Comparison of ENCODE assay signal across 35 mouse cellular contexts in the genomic region with DNA sequence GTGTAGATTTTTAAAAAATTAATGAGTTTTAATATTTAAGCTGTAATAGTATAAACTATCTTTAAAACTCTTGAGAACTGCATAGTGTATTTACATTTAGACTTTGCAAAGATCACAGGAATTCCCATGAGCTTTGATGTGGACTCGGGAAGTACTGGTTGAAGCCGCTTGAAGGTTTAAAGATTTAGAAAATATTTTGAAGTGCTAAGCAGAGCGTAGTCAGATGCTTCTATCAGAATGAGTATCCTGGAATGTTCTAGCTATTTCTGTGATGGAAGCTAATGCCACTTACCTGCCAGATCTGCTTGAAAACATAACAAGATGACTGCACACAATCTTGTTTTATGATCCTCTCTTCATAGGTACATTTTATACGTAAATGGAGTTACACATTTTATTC.
"Had no signal": no experiment of that assay in that cellular context is flagged by ENCODE, and none has a peak within 500 bp of the region (broad histone marks: within the 10 kb centered on the region; RNA-seq: fewer than 3 reads in every experiment).

No protein-coding gene starts in this region.

- H3K9me3 ChIP-seq: heart, embryonic 10.5 days; heart, embryonic 12.5 days; heart, embryonic 13.5 days; heart, embryonic 15.5 days; hindbrain, embryonic 10.5 days; hindbrain, embryonic 12.5 days; hindbrain, embryonic 13.5 days; hindbrain, embryonic 15.5 days; intestine, embryonic 15.5 days; kidney, embryonic 15.5 days had no signal

- H3K9ac ChIP-seq: heart, embryonic 12.5 days; heart, embryonic 13.5 days; heart, embryonic 15.5 days; hindbrain, embryonic 12.5 days; hindbrain, embryonic 13.5 days; hindbrain, embryonic 14.5 days; hindbrain, embryonic 15.5 days; intestine, embryonic 15.5 days; kidney, embryonic 15.5 days had no signal

- H3K4me1 ChIP-seq: heart, embryonic 10.5 days; heart, embryonic 13.5 days; heart, embryonic 15.5 days; hindbrain, embryonic 10.5 days; hindbrain, embryonic 12.5 days; hindbrain, embryonic 13.5 days; hindbrain, embryonic 15.5 days; intestine, embryonic 15.5 days; kidney, embryonic 15.5 days had no signal

- H3K4me3 ChIP-seq: heart, adult 2 months; heart, embryonic 10.5 days; heart, embryonic 12.5 days; heart, embryonic 13.5 days; heart, embryonic 15.5 days; hindbrain, embryonic 10.5 days; hindbrain, embryonic 12.5 days; hindbrain, embryonic 13.5 days; hindbrain, embryonic 15.5 days; intestine, embryonic 15.5 days; kidney, embryonic 15.5 days; layer of hippocampus, adult 2 months had no signal

- ATAC-seq: hindbrain, embryonic 16.5 days; hindbrain, postnatal 0 days; inflammation-experienced regulatory T-cells, adult 6 months; intestine, embryonic 15.5 days; intestine, embryonic 16.5 days; intestine, postnatal 0 days had no signal

- H3K4me2 ChIP-seq: heart, embryonic 11.5 days; heart, embryonic 12.5 days; heart, embryonic 13.5 days; heart, embryonic 15.5 days; hindbrain, embryonic 12.5 days; hindbrain, embryonic 13.5 days; hindbrain, embryonic 14.5 days; hindbrain, embryonic 15.5 days; intestine, embryonic 15.5 days; kidney, embryonic 15.5 days had no signal

- H3K27ac ChIP-seq: heart, adult 2 months; heart, embryonic 10.5 days; heart, embryonic 13.5 days; heart, embryonic 15.5 days; hindbrain, embryonic 10.5 days; hindbrain, embryonic 12.5 days; hindbrain, embryonic 13.5 days; hindbrain, embryonic 14.5 days; hindbrain, embryonic 15.5 days; hindbrain, postnatal 0 days; intestine, embryonic 15.5 days; kidney, embryonic 15.5 days; kidney, postnatal 0 days; layer of hippocampus, adult 2 months had no signal

- H3K27me3 ChIP-seq: heart, embryonic 12.5 days; heart, embryonic 13.5 days; heart, embryonic 15.5 days; hindbrain, embryonic 12.5 days; hindbrain, embryonic 13.5 days; hindbrain, embryonic 15.5 days; intestine, embryonic 15.5 days; kidney, embryonic 15.5 days had no signal

- DNase-seq: heart, adult 2 months; heart, postnatal 10 days; heart, postnatal 14 days; heart, postnatal 36 days; heart, postnatal 4 days; kidney, adult 11 months; kidney, adult 18-20 months; kidney, adult 2 months; kidney, adult 8-10 months; kidney, adult 9 months; kidney, postnatal 10 days; kidney, postnatal 14 days; kidney, postnatal 25 days; kidney, postnatal 36 days; kidney, postnatal 4 days; layer of hippocampus, adult 9-11 months had no signal
